Mouse (Mus musculus) cerebellum, postnatal 25 days (tissue): ENCODE measurements around the gene Epb41.

Source experiments
- DNase-seq, 2 experiments: peaks; one replicate each; pipeline ENCODE4 v3.0.0; 2021; ENCODE audit warnings: mixed read lengths in 2 of 2

Epb41 gene

DNA sequence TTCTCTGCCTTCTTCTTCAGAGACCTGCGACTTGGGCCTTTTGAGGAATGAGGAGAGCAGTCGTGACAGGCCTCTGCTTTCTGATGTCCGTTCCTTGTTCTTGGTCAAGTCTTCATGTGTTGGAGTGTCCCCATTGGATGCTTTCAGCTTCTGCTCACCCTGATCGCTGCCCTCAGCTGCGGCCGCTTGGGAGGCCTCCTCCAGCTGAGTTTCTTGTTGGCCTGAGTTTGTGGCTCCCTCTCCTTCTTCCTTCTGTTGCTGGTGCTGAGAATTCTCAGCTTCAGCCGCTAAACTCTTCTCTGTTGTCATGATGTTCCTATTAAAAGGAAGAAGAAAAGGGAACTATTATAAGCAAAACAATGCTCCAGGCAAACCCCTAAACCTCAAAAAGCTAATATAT, 68.0 kb downstream of the Epb41 start:
- DNase-seq: no peak

- DNase-seq: no peak
Observed at GRCm38 (mm10) chr4:131998641-131999040, 76.5 kb downstream of the Epb41 start.

GRCm38 (mm10) chr4:131997476-131997875, 77.6 kb downstream of the Epb41 start:
- DNase-seq: peak; percentile 23 to 43

- DNase-seq: peak in 1 of 2 experiments; percentile 49
Observed at GRCm38 (mm10) chr4:131996985-131997384, 78.1 kb downstream of the Epb41 start.

- peak; percentile 71 to 75 for DNase-seq
Observed at GRCm38 (mm10) chr4:131993792-131994191, 81.3 kb downstream of the Epb41 start.

- DNase-seq: no peak
Observed at GRCm38 (mm10) chr4:131982881-131983538, 92.1 kb downstream of the Epb41 start.

- peak in 1 of 2 experiments; percentile 33 for DNase-seq
Observed at GRCm38 (mm10) chr4:131981755-131982154, 93.4 kb downstream of the Epb41 start.

- peak; percentile 85 to 90 for DNase-seq
Observed at GRCm38 (mm10) chr4:131977201-131977600, 97.9 kb downstream of the Epb41 start.

DNA sequence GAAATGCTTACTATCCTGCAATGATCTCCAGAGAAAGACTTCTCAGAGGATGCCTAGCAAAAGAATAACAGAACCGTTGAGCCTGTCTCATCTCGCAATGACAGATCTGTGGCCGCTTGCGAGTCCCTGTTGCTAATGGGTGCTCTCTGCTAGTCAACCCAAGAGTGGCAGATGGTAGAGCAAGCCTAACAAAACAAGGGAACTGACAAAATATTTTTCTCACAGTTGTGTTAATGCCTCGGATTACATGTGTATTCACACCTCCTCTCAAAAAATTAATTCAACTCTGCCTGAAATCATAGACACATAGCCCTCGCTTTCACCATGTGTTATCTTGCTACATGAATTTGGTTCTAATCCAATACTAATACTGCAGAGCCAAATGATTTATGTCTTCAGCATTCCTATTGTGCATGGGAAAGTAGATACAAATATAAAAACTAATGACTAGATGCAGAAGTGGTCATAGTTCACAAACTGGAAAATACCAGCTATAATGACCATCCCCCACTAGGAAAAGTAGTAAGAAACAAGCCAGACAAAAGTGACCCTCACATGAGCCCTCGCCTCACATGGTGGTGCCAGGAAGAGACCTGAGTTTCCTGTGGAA, 104.8 kb downstream of the Epb41 start:
- DNase-seq: no peak

DNA sequence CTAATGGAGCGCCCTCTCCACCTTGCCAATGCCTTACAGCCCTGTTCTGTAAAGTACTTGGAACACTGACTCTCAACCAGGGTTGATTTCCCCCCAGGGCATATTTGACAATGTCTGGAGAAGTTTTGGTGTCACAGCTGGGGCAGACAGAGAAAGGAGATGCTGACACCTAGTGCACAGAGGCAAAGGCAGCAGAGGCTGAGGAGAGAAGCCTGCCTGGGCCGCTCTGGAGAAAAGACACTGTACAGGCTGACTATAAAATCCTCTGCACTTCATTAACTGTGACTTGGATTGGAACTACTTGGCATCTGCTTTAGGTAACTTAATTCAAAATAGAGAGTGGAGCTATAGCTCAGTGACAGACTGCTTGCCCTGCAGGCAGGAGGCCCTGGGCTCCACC, 106.2 kb downstream of the Epb41 start:
- no peak for DNase-seq

- DNase-seq: no peak
Observed at GRCm38 (mm10) chr4:131957161-131957560, 118.0 kb downstream of the Epb41 start.

GRCm38 (mm10) chr4:131950657-131951056, 124.5 kb downstream of the Epb41 start:
- no peak for DNase-seq

- DNase-seq: no peak
Observed at GRCm38 (mm10) chr4:131949903-131950302, 125.2 kb downstream of the Epb41 start.

- no peak for DNase-seq
Observed at GRCm38 (mm10) chr4:131947848-131948247, 127.3 kb downstream of the Epb41 start.

DNA sequence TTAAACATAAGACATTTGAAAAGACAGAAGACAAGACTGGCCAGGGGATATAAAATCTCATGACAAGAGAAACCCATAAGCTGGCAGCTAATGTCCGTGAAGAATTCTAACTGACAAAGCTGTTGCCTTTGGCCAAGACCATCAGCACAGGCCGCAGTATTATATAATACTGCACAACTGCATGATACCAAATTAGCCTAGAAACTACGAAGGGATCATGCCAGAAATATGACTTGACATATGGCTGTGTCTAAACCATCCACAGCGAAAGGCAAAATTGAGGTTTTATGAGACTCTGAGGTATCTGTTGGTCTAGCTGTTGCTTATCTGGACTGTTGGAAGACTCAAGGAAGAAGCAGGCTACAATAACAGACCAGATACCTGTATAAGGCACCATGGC, 134.3 kb downstream of the Epb41 start:
- DNase-seq: peak in 1 of 2 experiments; percentile 34

DNA sequence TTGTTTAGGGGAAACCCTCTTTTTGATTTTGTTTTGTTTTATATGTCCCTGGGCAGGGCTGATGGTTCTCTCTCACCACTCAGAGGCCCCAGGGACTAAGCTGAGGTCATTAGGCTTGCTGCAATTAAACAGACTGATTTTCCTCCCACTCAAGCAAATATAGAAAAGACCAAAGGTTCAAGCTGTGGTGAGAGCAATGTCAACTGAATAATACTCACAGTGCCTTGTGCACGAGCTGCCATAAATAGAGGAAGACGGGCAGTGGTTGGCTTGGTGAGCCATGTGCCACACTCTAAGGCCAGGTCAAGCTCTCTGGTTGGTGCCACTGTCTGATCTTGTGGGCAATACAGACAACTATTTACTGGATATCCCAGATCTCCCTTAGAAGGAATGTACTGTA, 135.7 kb downstream of the Epb41 start:
- no peak for DNase-seq

DNA sequence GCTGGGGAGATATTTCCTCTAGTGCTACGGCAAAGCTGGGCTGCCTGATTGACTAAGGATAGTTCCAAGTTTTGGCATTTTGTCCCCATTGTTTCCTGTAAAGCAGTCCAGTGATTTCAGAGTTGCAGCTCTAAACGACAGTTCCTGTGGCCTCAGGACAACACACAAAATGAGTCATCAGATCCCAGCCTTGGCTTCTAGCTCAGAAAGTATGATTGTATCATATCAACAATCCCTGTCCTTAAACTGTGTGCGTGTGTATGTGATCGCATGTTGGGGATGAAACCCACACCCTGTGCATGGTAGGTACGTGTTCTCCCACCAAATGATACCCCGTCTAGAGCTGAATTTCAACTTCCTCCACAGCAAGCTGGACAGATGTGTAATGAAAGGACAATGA, 146.0 kb downstream of the Epb41 start:
- no peak for DNase-seq

GRCm38 (mm10) chr4:131924096-131924810, 150.9 kb downstream of the Epb41 start:
- DNase-seq: peak in 1 of 2 experiments; percentile 53

- DNase-seq: no peak
Observed at GRCm38 (mm10) chr4:131922404-131922803, 152.7 kb downstream of the Epb41 start.

DNA sequence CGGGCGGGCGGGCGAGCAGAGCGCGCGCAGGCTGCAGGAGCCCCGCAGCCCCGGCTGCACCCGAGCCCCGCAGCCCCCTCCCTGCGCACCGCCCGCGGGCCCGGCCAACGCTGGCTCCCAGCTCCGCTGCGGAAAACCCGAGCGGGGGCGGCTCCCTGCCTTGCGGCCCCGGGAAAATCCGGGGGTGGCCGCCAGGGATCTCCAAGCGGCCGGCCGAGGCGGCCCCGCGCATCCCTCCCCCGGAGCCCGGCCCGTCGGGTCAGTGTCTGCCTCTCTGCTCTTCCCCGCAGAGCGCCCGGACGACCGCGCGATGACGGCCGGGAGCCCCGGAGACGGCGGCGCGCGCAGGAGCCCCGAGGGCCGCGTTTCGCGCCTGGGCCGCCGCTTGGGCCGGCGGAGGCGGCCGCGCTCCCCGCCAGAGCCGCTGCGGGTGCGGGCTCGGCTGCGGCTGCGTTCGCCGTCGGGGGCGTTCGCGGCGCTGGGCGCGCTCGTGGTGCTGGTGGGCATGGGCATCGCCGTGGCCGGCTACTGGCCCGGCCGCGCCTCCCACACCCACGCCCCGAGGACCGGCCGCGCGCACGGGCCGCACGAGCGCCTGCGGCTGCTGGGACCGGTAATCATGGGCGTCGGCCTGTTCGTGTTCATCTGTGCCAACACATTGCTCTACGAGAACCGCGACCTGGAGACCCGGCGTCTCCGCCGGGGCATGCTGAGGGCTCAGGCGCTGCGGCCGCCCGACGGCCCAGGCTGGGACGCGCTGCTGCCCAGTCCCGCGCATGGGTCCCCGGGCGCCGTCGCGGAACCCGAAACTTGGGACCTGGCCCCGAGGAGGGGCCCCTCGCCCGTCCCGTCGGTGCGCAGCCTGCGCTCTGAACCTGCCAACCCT, 153.4 kb downstream of the Epb41 start, which contains the start of gene Tmem200b:
Gene Tmem200b (plus strand): TSS at position 311 of the 886 bp plus-strand sequence.
- no peak for DNase-seq

DNA sequence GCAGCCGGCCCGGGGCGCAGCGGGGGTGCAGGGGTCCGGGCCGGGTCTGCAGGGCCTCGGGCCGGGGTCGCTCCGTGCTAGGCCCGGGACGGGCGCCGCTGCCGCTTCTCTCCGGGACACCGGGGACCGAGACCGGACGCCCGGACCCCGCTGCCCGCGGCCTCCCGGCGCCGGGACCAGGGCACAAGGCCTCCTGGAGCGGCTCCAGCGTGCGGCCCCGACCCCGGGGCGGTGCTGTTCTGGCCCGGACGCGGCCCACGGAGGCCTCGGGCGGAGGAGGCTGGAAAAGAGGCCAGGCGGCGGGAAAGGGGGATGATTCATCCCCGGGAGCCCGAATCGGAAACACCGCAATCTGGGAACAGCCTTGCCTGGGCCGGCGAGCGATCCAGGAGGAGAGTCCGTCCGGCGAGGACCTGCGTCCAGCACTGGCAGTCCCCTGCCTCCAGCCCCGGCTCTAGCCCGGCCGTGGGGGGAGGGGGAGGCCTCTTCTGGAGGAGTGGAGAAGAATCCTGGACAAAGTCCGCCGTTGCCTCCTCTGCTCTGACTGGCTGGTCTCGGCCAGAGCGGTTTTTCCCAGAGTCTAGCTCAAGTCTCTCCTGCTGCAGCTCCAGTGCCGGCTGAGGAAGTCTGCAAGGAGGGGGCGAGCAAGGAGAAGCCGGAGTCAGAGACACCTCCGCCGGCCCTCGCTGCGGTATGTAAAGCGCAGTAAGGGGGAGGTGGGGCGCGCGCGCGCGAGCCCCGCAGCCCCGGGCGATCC, 154.3 kb downstream of the Epb41 start:
- DNase-seq: peak; percentile 45 to 57

- DNase-seq: no peak
Observed at GRCm38 (mm10) chr4:131920141-131920594, 155.0 kb downstream of the Epb41 start.
